Mouse (Mus musculus) naive thymus-derived CD4-positive, alpha-beta T cell, adult 2 months (primary cell): ENCODE data around the gene Cys1.
"Not testable (repeated sequence)": the region's sequence is repeated elsewhere in the genome, so short reads cannot be mapped to it uniquely, and the experiment has no call there.

Source experiments
- DNase-seq: peaks from one replicate; pipeline ENCODE4 v3.0.0-alpha.2; 2011; ENCODE audit warnings: low read depth

Cys1 gene

GRCm38 (mm10) chr12:24645901-24646300 lies 35.7 kb downstream of the Cys1 start:
- no peak for DNase-seq

GRCm38 (mm10) chr12:24644125-24644571 lies 37.5 kb downstream of the Cys1 start:
- DNase-seq, result no peak

- DNase-seq, result no peak
These were observed 39.2 kb downstream of the Cys1 start for GRCm38 (mm10) chr12:24642370-24642802.

GRCm38 (mm10) chr12:24638787-24639186 lies 42.8 kb downstream of the Cys1 start:
- DNase-seq, result not testable (repeated sequence)

GRCm38 (mm10) chr12:24634648-24635047 lies 47.0 kb downstream of the Cys1 start:
- no peak for DNase-seq

- no peak for DNase-seq
These were observed 47.4 kb downstream of the Cys1 start for GRCm38 (mm10) chr12:24634212-24634611.

- no peak for DNase-seq
These were observed 47.8 kb downstream of the Cys1 start for GRCm38 (mm10) chr12:24633753-24634191.

GRCm38 (mm10) chr12:24632404-24632803 lies 49.2 kb downstream of the Cys1 start:
- no peak for DNase-seq

GRCm38 (mm10) chr12:24630220-24630619 lies 51.4 kb downstream of the Cys1 start:
- DNase-seq, result peak; percentile 47

- no peak for DNase-seq
These were observed 54.4 kb downstream of the Cys1 start for GRCm38 (mm10) chr12:24627215-24627614.

GRCm38 (mm10) chr12:24626401-24626800 lies 55.2 kb downstream of the Cys1 start:
- no peak for DNase-seq

- no peak for DNase-seq
These were observed 57.9 kb downstream of the Cys1 start for GRCm38 (mm10) chr12:24623486-24624251.

GRCm38 (mm10) chr12:24619436-24619835 lies 62.2 kb downstream of the Cys1 start:
- no peak for DNase-seq
